Mouse (Mus musculus) 3134 (cell line): ENCODE results near the gene Fam83g.
A peak's percentile ranks its signal among the peaks of the same experiment; 100 is the strongest.

ENCODE experiments used
- DNase-seq: peaks from one replicate; pipeline ENCODE4 v3.0.0-alpha.2; 2011; ENCODE audit warnings: low spot score; ENCODE audit not compliant: insufficient read length; ENCODE audit errors: extremely low read depth

Gene Fam83g

GRCm38 (mm10) chr11:61669492-61670490 lies 14.1 kb upstream of the Fam83g start:
- DNase-seq, result no peak

- DNase-seq, result no peak
These were observed 12.0 kb upstream of the Fam83g start for GRCm38 (mm10) chr11:61671781-61672383.

DNA sequence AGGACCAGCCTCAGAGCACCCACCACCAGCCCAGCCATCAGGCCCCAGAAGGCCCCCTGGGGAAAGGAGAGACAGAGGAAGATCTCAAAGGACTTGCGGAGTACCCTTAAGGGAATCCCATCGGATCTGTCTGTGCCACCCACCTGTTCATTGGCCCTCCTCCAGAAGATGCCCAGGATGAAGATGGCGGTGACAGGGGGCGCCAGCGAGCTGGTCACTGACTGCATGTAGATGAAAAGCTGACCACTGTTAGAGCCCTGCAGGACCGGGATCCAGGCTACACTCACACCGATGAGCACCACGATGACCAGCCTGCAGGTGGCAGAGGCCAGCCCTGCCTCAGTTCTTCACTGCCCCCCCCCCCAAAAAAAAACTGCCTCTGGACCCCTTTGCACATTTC lies 10.2 kb upstream of the Fam83g start:
- DNase-seq, result no peak

DNA sequence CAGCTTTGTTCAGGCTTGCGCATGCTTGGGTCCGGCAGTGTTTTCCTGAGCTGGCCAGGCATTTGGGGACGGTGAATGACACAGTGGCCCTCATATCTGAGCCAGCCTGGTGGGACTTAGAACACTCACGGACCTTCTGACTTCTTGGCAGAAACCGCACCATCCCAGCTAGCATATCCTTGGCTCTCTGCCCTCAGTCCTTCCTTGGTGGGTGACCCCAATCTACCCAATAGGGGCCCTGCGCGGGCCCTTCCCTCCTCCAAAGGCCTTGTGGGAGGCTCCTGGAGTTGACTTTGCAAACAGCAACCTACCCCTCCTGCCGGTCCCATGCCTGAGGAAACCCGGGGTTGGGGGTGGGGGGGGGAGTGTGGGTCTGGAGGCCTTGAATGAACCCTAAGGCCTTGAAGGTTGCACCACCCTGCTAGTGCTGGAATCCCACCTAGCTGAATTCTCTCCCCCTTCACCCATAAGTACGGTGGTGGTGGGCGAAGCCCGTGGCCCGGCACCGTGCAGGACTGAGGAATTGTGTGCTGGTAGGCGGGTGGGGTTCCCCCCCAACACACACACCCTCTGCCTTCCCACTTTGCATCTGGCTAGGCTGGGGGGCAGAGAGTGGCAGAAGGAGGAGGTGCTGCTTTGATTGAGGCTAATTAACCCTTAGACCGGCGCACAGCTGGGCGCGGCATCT lies 9.6 kb upstream of the Fam83g start:
- DNase-seq, result no peak

GRCm38 (mm10) chr11:61674839-61675159 lies 9.1 kb upstream of the Fam83g start:
- DNase-seq, result no peak

DNA sequence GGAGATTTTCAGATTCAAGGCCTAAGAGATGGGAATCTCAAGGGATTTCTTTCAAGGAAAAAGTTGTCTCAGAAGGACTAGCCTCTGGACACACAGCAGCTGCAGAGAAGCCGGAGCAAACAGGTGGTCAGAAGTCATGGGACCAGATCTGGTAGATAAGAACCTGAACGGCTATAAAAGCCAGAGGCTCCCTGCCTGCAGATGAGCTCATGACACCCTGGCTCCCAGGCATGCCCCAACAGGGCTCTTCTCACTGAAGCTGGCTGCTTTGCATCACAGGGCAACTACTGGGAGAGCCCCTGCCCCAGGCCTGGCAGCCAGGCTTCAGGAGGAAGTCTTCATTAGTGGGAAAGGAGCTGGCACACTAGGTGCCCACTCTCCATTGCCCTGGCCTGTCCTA lies 8.6 kb upstream of the Fam83g start:
- DNase-seq, result no peak

GRCm38 (mm10) chr11:61676216-61676854 lies 7.6 kb upstream of the Fam83g start:
- no peak for DNase-seq

- DNase-seq, result no peak
These were observed 6.2 kb upstream of the Fam83g start for GRCm38 (mm10) chr11:61677709-61678108.

DNA sequence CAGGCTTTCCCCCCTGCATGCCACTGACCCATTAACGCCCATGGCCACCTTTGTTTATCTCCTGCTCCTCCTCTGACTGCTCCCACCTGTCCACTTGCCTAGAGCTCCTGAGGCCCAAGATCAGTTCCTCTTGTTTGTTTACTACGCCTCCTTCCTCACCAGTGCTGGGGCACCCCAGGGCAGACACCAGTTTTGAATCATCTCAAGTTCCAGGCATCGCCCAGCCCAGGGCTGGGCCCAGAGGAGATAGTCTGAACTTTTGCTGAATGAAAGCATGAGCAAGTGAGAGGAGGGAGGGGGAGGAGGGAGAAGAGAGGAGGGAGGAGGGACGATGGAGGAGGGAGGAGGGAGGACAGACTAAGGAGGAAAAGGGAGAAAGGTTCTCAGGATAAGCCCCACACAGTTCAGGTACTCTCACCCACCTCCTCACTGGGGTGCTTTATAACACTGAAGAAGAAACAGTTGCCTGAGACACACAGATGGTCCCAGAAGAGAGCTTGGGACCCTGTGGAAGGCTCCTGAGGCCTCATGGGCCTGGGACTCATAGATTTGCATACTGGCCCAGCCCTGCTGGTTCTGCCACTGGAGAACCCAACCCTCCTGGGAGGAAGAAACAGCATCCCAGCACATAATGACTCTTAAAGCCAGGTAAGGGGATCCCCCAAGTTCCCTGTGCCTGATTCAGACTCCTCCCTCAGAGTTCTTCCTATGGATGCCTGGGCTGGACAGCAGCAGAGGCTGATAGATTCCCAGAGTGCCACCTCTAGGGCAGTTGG lies 4.6 kb upstream of the Fam83g start:
- no peak for DNase-seq

DNA sequence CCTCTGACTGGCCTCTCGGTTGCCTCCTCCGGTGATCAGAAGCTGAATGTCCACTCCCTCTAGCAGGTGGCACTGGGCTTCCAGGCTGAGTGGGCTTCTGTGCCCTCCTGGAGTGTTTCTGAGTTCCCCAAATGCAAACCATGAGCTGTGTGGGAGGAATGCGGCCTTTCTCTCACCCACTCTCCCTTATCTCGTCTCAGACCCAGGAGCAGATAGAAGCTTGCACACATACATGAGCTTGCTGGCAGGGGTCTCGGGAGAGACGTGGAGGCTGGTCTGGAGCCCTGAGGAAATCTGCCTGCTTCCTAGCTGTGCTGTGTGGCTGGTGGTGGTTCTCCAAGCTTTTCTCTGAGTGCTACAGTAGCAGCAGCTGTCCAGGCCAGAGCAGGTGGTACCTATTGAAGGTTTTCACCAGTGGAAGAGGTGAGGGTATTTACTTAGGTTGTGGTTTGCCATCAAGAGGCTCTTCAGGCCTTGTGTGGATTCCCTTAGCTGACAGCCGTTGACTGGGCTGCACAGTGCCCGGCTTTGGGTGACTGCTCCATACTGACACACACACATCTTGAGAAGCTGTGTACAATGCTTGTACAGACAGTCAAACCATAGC lies 1.3 kb downstream of the Fam83g start:
- DNase-seq, result no peak

DNA sequence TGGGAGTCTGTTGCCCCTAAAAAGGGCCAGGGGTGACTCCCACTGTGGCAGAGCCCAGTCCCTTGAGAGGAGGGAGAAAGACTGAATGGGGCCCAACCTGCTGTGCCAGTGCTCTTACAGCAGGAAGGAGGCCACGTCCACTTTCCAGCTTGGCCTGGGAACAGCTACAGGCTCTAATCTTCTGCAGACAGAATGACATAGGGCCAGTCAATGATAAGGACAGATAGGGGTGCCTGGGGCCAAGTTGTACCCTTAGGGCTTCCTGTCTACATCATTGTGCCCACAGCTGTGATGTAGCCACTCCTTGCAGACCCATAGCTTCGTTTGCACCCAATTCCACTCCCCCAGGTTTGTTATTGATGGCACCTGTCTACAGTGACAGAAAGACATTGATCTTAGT lies 2.2 kb downstream of the Fam83g start:
- no peak for DNase-seq

DNA sequence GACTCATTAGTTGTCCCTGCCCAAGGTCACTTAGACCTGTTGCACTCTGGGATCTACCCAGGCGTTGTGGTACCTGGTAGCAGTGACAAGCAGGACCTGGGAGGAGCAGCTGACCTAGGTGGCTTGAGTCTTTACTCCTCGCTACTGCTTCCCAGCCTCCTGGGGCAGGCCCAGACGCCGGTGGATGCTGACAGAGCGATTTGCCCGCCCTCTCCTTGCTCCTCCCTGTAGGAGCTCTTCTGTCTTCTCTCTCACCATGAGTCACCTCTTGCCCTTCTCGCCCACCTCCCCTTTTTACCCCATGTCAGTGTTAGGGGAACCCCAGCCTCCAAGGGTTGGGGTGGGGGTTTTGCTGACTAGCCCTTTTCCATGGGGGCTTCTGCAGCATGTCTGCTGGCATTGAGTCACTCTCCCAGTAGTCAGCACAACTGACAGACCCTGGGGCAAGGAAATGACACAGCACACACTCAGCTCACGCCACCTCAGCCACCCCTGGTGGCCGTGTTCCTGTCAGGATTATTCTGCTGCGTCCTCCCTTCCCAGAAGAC lies 3.1 kb downstream of the Fam83g start:
- DNase-seq, result peak; percentile 73

GRCm38 (mm10) chr11:61687595-61687994 lies 3.7 kb downstream of the Fam83g start:
- DNase-seq, result peak; percentile 65

- no peak for DNase-seq
These were observed 9.1 kb downstream of the Fam83g start for GRCm38 (mm10) chr11:61692996-61693395.

- DNase-seq, result no peak
These were observed 15.0 kb downstream of the Fam83g start for GRCm38 (mm10) chr11:61698852-61699251.

DNA sequence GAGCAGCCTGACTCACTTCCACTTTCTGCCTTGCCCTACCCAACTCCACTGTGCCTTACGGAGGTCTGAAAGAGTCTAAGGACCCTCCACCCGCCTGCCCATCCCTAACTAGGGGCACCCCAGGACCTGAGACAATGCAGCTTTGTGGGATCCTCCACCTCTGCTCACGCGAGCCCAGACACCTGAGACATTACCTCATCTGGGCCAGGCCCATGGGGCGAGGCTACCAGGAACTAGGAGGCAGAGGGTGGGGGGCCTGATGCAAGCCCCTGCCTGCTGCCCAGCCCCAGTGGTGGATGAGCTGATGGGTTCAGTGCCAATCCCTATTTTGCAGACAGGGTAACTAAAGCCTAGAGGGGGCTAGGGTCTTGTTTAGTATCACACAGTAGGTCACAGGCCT lies 15.6 kb downstream of the Fam83g start:
- no peak for DNase-seq

DNA sequence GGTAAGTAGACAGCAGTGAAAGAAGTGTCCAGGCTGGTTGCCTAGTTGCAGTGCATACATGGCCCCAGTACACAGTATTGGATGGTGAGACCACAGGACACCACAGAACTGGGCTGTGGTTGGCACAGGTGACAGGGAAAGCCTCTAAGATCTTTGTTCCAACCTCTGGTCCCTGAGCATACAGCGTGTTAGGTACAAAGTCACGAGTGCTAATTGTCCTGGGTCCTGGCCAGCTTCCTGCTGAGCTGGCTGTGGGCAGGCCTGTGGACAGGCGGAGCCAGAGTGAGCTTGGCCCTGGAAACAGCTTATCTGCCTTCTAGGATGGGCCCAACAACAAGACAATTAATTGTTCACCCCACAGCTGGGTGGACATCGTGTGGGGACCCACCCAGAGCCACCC lies 16.0 kb downstream of the Fam83g start:
- peak; percentile 31 for DNase-seq

DNA sequence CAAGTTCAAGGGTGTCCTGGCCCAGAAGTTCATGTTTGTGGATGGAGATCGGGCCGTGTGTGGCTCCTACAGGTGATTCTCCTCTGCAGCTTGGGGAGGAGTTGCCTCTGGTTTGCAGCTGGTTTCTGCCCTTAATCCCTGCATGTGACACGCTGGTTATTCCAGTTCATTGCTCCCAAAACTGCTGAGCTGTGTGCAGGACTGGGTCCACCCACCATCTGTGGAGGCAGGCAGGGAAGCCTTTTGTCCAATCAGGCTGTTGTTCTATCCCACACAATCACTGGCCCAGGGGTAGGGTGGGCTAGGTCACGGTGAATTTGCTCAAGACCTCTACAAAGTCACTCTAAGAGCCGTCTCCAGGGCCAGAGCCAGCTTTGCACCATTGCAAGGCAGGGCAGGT lies 17.8 kb downstream of the Fam83g start:
- DNase-seq, result no peak

DNA sequence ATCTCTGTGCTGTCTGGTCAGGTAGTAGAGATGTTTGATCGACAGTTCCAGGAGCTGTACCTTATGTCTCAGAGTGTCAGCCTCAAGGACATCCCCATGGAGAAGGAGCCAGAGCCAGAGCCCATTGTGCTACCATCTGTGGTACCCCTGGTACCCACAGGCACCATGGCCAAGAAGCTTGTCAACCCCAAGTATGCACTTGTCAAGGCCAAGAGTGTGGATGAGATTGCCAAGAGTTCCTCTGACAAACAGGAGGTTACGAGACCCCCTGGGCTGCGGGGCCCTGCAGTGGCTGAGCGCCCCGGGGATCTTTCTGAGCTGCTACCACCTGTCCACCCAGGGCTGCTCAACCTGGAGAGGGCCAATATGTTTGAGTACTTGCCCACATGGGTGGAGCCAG lies 18.6 kb downstream of the Fam83g start:
- no peak for DNase-seq

DNA sequence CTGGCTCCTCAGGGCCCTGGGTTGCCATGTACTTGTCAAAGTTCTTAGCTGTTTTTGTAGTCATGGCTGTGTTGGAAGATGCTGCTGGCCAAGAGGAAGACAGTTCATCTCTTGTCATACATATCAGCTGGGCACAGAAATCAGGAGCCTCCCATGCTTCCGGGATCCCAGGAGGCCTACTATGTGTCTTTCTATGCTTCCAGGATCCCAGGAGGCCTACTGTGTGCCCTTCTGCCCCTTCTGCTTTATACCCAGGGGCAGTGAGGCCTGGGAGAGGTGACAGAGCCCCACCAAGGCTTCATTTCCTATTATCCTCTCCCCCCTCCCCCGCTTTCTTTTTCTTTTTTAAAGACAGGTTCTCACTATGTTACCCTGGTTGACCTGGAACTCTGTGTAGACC lies 21.7 kb downstream of the Fam83g start:
- DNase-seq, result no peak
